Mouse (Mus musculus) midbrain, embryonic 10.5 days (tissue): ENCODE data around the gene Rtraf. TPM values are rescaled to one million over a fixed set of nuclear protein-coding genes. Genes with fewer than 3 reads are reported as not detected.

Experiments used
- DNase-seq: peaks from one replicate; pipeline ENCODE4 v3.0.0-alpha.2; 2017; ENCODE audit warnings: low spot score
- H3K27ac ChIP-seq: fragments of 300-500 bp; sonication (generic); replicated peaks from 2 replicates; pipeline ENCODE4 v1.5.1; 2016; ENCODE audit warnings: mild to moderate bottlenecking
- H3K27me3 ChIP-seq: fragments of 300-500 bp; sonication (generic); 2 replicates; pipeline ENCODE4 v1.6.1; 2016; ENCODE audit warnings: low read depth, mild to moderate bottlenecking; ENCODE audit not compliant: poor library complexity, severe bottlenecking
- H3K36me3 ChIP-seq: fragments of 300-500 bp; sonication (generic); 2 replicates; pipeline ENCODE4 v1.6.1; 2016; ENCODE audit warnings: mild to moderate bottlenecking, moderate library complexity
- H3K4me1 ChIP-seq: fragments of 300-500 bp; sonication (generic); 2 replicates; pipeline ENCODE4 v1.6.1; 2016
- H3K4me3 ChIP-seq: fragments of 300-500 bp; sonication (generic); 2 replicates; pipeline ENCODE4 v1.5.1; 2016; ENCODE audit warnings: mild to moderate bottlenecking, moderate library complexity
- H3K9me3 ChIP-seq: fragments of 300-500 bp; sonication (generic); replicated peaks from 2 replicates; pipeline ENCODE4 v1.6.1; 2016; ENCODE audit warnings: mild to moderate bottlenecking
- WGBS: fragments of 180-500 bp; shearing (Covaris S2); methylation state at CpG from one replicate; pipeline ENCODE4 v1.1.7; 2016; 5-methylcytosine and 5-hydroxymethylcytosine counted together
- polyA plus RNA-seq: library from polyadenylated mRNA; unstranded; fragments of >200 nt; fragmentation: Nextera tagmentation; extraction: Ambion mirVana; gene quantifications from 2 replicates; pipeline ENCODE4 v1.2.1, GENCODE M21; 2016

Gene Rtraf
- polyA plus RNA-seq, 1 experiment from 2014 or later = 237 TPM

GRCm38 (mm10) chr14:19765539-19766379 is 57.9 kb downstream of the Rtraf start:
- H3K9me3 ChIP-seq = no peaks in the 10 kb centered on the region
- H3K36me3 ChIP-seq = peaks cover 6% of the 10 kb centered on the region; the same call in 1 of the 2 replicates
- no peaks in the 10 kb centered on the region for H3K27me3 ChIP-seq
- 62% methylated on average over 9 of the region's 9 CpGs for WGBS
- DNase-seq = no peak
- H3K4me3 ChIP-seq = no peak overlapping the region
- H3K4me1 ChIP-seq = peaks cover 82% of the 10 kb centered on the region
- H3K27ac ChIP-seq = peak overlapping the region; percentile 35; the same call in 1 of the 2 replicates

DNA sequence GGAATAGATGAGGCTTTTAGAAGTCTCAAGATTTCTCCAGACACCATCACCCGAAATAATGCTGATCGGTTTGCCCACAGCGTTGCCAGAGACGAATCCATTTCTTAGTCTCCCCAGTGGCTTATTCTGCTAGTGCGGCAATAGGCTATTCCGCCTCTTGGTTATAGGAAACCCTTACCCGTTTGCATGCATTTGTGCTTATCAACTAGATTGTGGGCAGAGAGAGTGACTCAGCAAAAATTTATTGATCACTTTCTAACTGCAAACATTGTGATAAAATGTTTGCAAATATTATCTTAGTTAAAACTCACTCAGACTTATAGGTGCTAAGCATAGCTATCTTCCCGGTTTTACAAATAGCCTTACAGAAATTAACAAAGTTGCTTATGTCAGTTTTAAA is 59.3 kb downstream of the Rtraf start:
- WGBS = 88% methylated on average over 8 of the region's 8 CpGs
- H3K27ac ChIP-seq = no peak overlapping the region
- DNase-seq = no peak
- H3K4me3 ChIP-seq = no peak overlapping the region
- peaks cover 72% of the 10 kb centered on the region for H3K4me1 ChIP-seq
- H3K27me3 ChIP-seq = no peaks in the 10 kb centered on the region
- H3K9me3 ChIP-seq = no peaks in the 10 kb centered on the region
- H3K36me3 ChIP-seq = peaks cover 6% of the 10 kb centered on the region; the same call in 1 of the 2 replicates

DNA sequence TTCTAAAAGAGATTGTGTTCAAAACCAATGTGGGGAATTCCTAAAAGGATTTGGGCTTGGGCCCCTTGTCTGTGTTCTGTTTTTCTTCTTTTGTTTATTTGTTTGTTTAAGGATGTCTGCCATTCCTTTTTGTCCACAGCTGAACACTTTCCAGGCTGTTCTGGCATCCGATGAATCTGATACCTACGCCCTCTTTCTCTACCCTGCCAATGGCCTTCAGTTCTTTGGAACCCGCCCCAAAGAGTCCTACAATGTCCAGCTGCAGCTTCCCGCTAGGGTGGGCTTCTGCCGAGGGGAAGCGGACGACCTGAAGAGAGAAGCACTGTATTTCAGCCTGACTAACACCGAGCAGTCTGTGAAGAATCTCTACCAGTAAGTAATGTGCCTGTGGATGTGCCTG is 60.1 kb downstream of the Rtraf start:
- WGBS = 60% methylated on average over 8 of the region's 8 CpGs
- H3K27ac ChIP-seq = 0 out of 2 replicates have a peak overlapping the region, but pooled peaks have one; percentile 17

GRCm38 (mm10) chr14:19762014-19762413 is 61.6 kb downstream of the Rtraf start:
- no peaks in the 10 kb centered on the region for H3K9me3 ChIP-seq
- H3K4me3 ChIP-seq = no peak overlapping the region
- no peaks in the 10 kb centered on the region for H3K27me3 ChIP-seq
- 65% methylated on average over 4 of the region's 4 CpGs for WGBS
- no peak overlapping the region for H3K27ac ChIP-seq
- peaks cover 52% of the 10 kb centered on the region for H3K4me1 ChIP-seq
- DNase-seq = no peak
- no peaks in the 10 kb centered on the region for H3K36me3 ChIP-seq

More for the DNA sequence above, 60.1 kb downstream of the Rtraf start:
- Histone ChIP-seq H3K4me3 (no peak overlapping the region), H3K27me3 (no peaks in the 10 kb centered on the region), H3K9me3 (no peaks in the 10 kb centered on the region), H3K4me1 (peaks cover 67% of the 10 kb centered on the region), H3K36me3 (peaks cover 2% of the 10 kb centered on the region; the same call in 1 of the 2 replicates)
- DNase-seq = no peak

Other genes starting within 250 kb of the Rtraf start
- 2.9 and 3.0 TPM in 2 replicates for gene Gm2237, start 238.7 kb downstream of the Rtraf start, polyA plus RNA-seq
- not detected in 2 replicates for gene Gm5458, start 221.2 kb downstream of the Rtraf start, polyA plus RNA-seq
- 41.0 and 41.6 TPM in 2 replicates for gene Nid2, start 72.6 kb downstream of the Rtraf start, polyA plus RNA-seq
- 82.4 and 121 TPM in 2 replicates for gene Gng2, start 153.8 kb upstream of the Rtraf start, polyA plus RNA-seq